9 mouse cellular contexts compared by ENCODE assay signal in genomic region chr19:48090393-48090792, GRCm38 (mm10).
DNase-seq lines count a peak whose midpoint lies in the region; ATAC-seq and TF ChIP-seq lines count a peak whose summit lies in the region.
"Had no signal": no experiment of that assay in that cellular context is flagged by ENCODE, and none has a peak within 500 bp of the region (broad histone marks: within the 10 kb centered on the region; RNA-seq: fewer than 3 reads in every experiment).

No protein-coding gene starts in this region.

- H3K27me3 ChIP-seq in kidney, postnatal 0 days (ENCODE audit: insufficient read depth, low read length): no peaks in the 10 kb centered on the region
- H3K27me3 ChIP-seq in kidney, embryonic 16.5 days (ENCODE audit: insufficient read depth, low read length): no peaks in the 10 kb centered on the region

- no peak overlapping the region for H3K4me2 ChIP-seq in kidney, postnatal 0 days (ENCODE audit: low read length)
- no peak overlapping the region for H3K4me2 ChIP-seq in kidney, embryonic 16.5 days (replicated peaks; ENCODE audit: low read depth, low read length)

- H3K36me3 ChIP-seq in kidney, postnatal 0 days (ENCODE audit: insufficient read depth, low read length): no peaks in the 10 kb centered on the region
- no peaks in the 10 kb centered on the region for H3K36me3 ChIP-seq in kidney, embryonic 16.5 days (ENCODE audit: insufficient read depth, low read length)
- H3K36me3 ChIP-seq: G1E had no signal

- H3K27ac ChIP-seq in kidney, postnatal 0 days: no peak overlapping the region
- no peak overlapping the region for H3K27ac ChIP-seq in kidney, embryonic 16.5 days (ENCODE audit: low read length)
- no peak overlapping the region for H3K27ac ChIP-seq in olfactory bulb, adult 2 months (ENCODE audit: insufficient read depth, low read depth, low read length)

- DNase-seq in cerebellum, postnatal 14 days: peak; percentile 57 to 64
- DNase-seq in kidney, postnatal 0 days (ENCODE audit: low spot score): peak; percentile 13
- DNase-seq in ZHBTc4 (ENCODE audit: low read depth, low spot score): peak; percentile 69
- DNase-seq in layer of hippocampus, adult 18-20 months (ENCODE audit: low spot score in 2 of 2): peak; percentile 45 to 57
- DNase-seq in T-cell, adult 2 months (ENCODE audit: low spot score): no peak

- WGBS in kidney, postnatal 0 days: 25% methylated on average over 3 of the region's 3 CpGs
- WGBS in kidney, embryonic 16.5 days: 23% methylated on average over 3 of the region's 3 CpGs
- WGBS in olfactory bulb, adult 2 months: 34% methylated on average over 3 of the region's 3 CpGs

- H3K9ac ChIP-seq in kidney, postnatal 0 days (ENCODE audit: low read depth, low read length): no peak overlapping the region
- H3K9ac ChIP-seq in kidney, embryonic 16.5 days (replicated peaks; ENCODE audit: low read length): no peak overlapping the region

- H3K9me3 ChIP-seq in kidney, postnatal 0 days (replicated peaks; ENCODE audit: low read length): no peaks in the 10 kb centered on the region
- no peaks in the 10 kb centered on the region for H3K9me3 ChIP-seq in kidney, embryonic 16.5 days (ENCODE audit: low read length)

- peak; percentile 60 for TF ChIP-seq CTCF in kidney, postnatal 0 days (IDR thresholded peaks at IDR 0.05; ENCODE audit: low read depth)
- TF ChIP-seq CTCF in olfactory bulb, adult 2 months (IDR thresholded peaks at IDR 0.05; ENCODE audit: insufficient read depth, low read depth, low read length): peak; percentile 51; the same call in 1 of the 2 replicates

- ATAC-seq in cerebellum, adult (ENCODE audit: insufficient number of reproducible peaks, low FRiP score, low TSS enrichment): no peak
- no peak for ATAC-seq in kidney, postnatal 0 days (replicated peaks; ENCODE audit: low FRiP score, low read depth)
- ATAC-seq in kidney, embryonic 16.5 days (ENCODE audit: low FRiP score, low TSS enrichment): no peak

- TF ChIP-seq POLR2A in olfactory bulb, adult 2 months (IDR thresholded peaks at IDR 0.05; ENCODE audit: insufficient read depth, low read depth, low read length): no peak

- H3K4me1 ChIP-seq in kidney, postnatal 0 days (replicated peaks; ENCODE audit: insufficient read depth, low read length): no peaks in the 10 kb centered on the region
- no peaks in the 10 kb centered on the region for H3K4me1 ChIP-seq in kidney, embryonic 16.5 days (ENCODE audit: insufficient read depth, low read length)
- H3K4me1 ChIP-seq in olfactory bulb, adult 2 months (ENCODE audit: control insufficient read depth, insufficient read depth, low read length): no peaks in the 10 kb centered on the region

- no peak overlapping the region for H3K4me3 ChIP-seq in kidney, postnatal 0 days (replicated peaks; ENCODE audit: low read depth, low read length)
- no peak overlapping the region for H3K4me3 ChIP-seq in kidney, embryonic 16.5 days (ENCODE audit: low read length)
- H3K4me3 ChIP-seq in olfactory bulb, adult 2 months (ENCODE audit: insufficient read depth, low read depth, low read length): no peak overlapping the region
